Mouse (Mus musculus): ENCODE results near the gene Dpp6.

GRCm38 (mm10) chr5:27739216-27739615 is 922.2 kb downstream of the Dpp6 start:
- no peak for TF ChIP-seq CTCF (IDR thresholded peaks at IDR 0.05; ENCODE audit: control insufficient read depth, insufficient read depth, insufficient read length)
- no peak for TF ChIP-seq FOSL1 (IDR thresholded peaks at IDR 0.05; ENCODE audit: insufficient read depth, low read length, poor library complexity, severe bottlenecking)

All from C2C12 (cell line).